Mouse (Mus musculus): ENCODE measurements at regions not wholly inside any gene's neighbourhood (a gene's known extent, or its start where the extent isn't known, plus 50 kb on each side); places are given as distances from the start of the nearest gene placed in this dataset.
A peak's percentile ranks its signal among the peaks of the same experiment; 100 is the strongest.

DNA sequence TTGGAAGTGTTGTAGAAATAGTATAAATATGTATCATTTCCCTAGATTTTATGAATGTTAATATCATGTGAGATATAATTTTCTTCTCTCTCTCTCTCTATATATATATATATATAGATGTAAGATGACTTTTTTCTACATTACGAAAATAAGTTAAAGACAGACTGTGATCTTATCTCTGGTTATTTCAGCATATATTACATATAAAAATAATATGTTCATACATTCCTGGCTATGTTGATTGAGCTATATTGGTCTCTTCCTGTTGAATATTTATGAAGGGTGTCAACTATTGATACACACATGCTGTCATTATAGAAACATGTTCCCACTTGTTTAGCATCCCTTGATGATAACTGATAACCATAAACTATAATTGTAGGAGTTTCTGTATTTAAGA lies 793.2 kb upstream of the Fat3 start:
- no peak overlapping the region for H3K4me3 ChIP-seq (replicated peaks; ENCODE audit: insufficient read depth, low read depth, low read length)
- WGBS: 92% methylated on average over 1 of the region's 1 CpGs
- no peak overlapping the region for H3K27ac ChIP-seq (ENCODE audit: insufficient read depth, low read length)
- H3K27me3 ChIP-seq (ENCODE audit: control insufficient read depth, insufficient read depth, low read length): no peaks in the 10 kb centered on the region
- DNase-seq: no peak
- TF ChIP-seq POLR2A (IDR thresholded peaks at IDR 0.05; ENCODE audit: borderline replicate concordance, insufficient read depth, low read length) (no peak), CTCF (IDR thresholded peaks at IDR 0.05; ENCODE audit: borderline replicate concordance, insufficient read depth, low read depth, low read length) (no peak)
- no peaks in the 10 kb centered on the region for H3K4me1 ChIP-seq (ENCODE audit: control insufficient read depth, insufficient read depth, low read length)

DNA sequence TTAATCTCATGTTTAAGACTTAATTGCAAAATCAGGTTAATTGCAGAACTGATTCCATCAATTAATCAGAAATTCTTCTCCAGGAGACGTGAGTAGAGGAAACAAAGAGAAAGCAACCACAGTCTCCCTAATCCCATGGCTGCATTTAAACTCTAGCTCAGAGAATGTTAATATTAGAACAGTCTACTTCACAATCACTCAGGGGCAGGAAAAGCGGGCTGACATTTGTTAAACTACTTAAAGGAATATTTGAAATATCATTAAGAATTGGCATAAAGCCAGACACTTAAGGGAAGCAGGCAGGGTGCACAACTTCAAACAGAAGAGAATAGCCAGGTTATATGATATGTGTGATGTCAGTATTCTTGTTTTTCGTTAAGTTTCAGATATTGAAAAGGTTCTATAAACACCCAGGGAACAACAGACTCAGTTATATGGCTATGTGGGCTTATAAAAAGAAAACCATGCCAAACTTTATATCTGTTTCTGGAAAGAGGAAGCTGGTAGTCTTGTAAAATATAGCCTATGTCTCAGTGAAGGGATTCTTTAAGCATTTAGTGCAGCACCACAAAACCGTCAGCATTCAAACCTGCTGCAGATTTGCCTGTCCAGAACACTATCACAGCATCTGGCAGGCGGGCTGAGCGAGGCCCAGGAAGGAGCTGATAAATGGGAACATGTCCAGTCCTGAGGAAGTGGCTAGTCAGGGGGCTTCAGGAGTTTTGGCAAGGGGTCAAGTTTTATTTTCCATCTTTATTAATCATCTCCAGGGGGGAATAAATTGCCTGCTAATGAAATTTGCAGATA lies 787.9 kb upstream of the Fat3 start:
- Histone ChIP-seq H3K27ac (ENCODE audit: insufficient read depth, low read length) (no peak overlapping the region), H3K4me1 (ENCODE audit: control insufficient read depth, insufficient read depth, low read length) (no peaks in the 10 kb centered on the region), H3K4me3 (replicated peaks; ENCODE audit: insufficient read depth, low read depth, low read length) (no peak overlapping the region), H3K27me3 (ENCODE audit: control insufficient read depth, insufficient read depth, low read length) (no peaks in the 10 kb centered on the region)
- TF ChIP-seq CTCF (IDR thresholded peaks at IDR 0.05; ENCODE audit: borderline replicate concordance, insufficient read depth, low read depth, low read length) (no peak), POLR2A (IDR thresholded peaks at IDR 0.05; ENCODE audit: borderline replicate concordance, insufficient read depth, low read length) (no peak)
- DNase-seq: no peak
- WGBS: 27% methylated on average over 6 of the region's 6 CpGs

DNA sequence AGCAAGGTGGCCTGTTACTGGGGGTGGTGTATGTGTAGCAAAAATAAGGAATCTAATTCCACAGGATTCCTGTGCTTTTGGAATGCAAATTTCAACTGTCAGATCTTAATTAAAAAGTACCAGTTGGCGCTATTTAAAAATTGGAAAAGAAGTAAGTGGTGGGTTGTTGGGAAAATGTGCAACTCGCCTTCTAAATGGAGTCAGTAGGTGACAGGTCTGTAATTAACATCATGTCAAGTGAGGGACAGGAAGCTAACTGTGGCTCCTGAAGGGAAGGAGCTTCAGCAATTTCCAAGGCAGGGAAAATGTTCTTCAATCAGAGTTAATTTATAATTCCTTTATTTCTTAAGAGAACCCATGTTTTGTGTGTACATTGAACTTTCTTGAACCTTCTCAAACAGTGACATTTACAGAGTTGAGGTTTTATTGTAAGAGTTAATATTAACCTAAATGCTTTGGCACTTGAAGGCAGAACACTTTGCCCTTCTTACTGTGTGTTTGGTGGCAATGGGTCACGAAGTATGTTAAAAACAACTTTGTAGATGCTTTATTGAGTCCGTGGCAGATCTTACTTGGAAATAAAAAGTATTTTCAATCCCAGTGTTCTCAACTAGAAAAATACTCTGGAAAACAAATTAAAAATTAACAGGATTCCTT lies 778.4 kb upstream of the Fat3 start:
- DNase-seq: no peak
- Histone ChIP-seq H3K27ac (ENCODE audit: insufficient read depth, low read length) (no peak overlapping the region), H3K4me3 (replicated peaks; ENCODE audit: insufficient read depth, low read depth, low read length) (no peak overlapping the region), H3K27me3 (ENCODE audit: control insufficient read depth, insufficient read depth, low read length) (no peaks in the 10 kb centered on the region), H3K4me1 (ENCODE audit: control insufficient read depth, insufficient read depth, low read length) (no peaks in the 10 kb centered on the region)
- 67% methylated on average over 4 of the region's 4 CpGs for WGBS
- TF ChIP-seq POLR2A (IDR thresholded peaks at IDR 0.05; ENCODE audit: borderline replicate concordance, insufficient read depth, low read length): no peak
- no peak for TF ChIP-seq CTCF (IDR thresholded peaks at IDR 0.05; ENCODE audit: borderline replicate concordance, insufficient read depth, low read depth, low read length)

DNA sequence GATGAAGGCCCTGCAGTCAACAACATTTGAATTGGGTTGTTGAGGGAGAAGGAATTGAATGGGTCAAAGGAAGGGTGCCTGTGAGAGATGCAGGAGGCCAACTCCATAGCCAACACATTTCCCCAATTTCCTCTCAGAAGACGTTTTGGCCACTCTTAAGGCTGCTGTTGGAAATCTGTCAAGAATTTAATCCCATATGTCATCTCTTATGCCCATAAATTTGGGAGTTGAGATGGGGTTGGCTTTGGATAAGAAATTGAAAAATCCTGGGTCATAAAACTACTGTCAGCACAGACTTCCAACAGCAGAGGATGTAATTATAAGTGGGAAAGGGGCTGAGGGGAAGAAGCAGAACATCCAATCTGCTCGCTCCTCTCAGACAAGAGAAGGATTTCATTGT lies 771.5 kb upstream of the Fat3 start:
- 25% methylated on average over 2 of the region's 2 CpGs for WGBS
- TF ChIP-seq CTCF (IDR thresholded peaks at IDR 0.05; ENCODE audit: borderline replicate concordance, insufficient read depth, low read depth, low read length) (no peak), POLR2A (IDR thresholded peaks at IDR 0.05; ENCODE audit: borderline replicate concordance, insufficient read depth, low read length) (no peak)
- no peak overlapping the region for H3K27ac ChIP-seq (ENCODE audit: insufficient read depth, low read length)
- no peak overlapping the region for H3K4me3 ChIP-seq (replicated peaks; ENCODE audit: insufficient read depth, low read depth, low read length)
- no peak for DNase-seq
- H3K27me3 ChIP-seq (ENCODE audit: control insufficient read depth, insufficient read depth, low read length): no peaks in the 10 kb centered on the region
- no peaks in the 10 kb centered on the region for H3K4me1 ChIP-seq (ENCODE audit: control insufficient read depth, insufficient read depth, low read length)

DNA sequence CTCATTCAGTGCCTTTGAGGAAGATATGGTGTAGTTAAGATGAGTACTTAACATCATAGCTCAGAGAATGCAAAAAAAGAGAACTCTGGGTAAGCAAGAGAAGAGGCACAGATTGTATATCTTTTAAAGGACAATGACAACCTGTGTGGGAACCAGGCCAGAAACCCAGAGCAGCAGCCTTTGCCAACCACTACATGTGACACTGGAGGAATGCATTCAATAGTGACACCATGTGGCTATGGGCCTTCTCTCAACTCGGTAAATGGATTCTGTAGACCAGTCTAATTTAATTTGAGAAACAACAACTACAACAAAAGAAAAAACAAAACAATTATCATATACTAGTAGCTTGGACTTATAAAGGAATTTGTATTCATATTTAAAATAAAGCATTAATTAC lies 768.5 kb upstream of the Fat3 start:
- H3K4me3 ChIP-seq (replicated peaks; ENCODE audit: insufficient read depth, low read depth, low read length): no peak overlapping the region
- 8% methylated on average over 1 of the region's 1 CpGs for whole genome bisulfite sequencing
- H3K4me1 ChIP-seq (ENCODE audit: control insufficient read depth, insufficient read depth, low read length): no peaks in the 10 kb centered on the region
- no peaks in the 10 kb centered on the region for H3K27me3 ChIP-seq (ENCODE audit: control insufficient read depth, insufficient read depth, low read length)
- TF ChIP-seq CTCF (IDR thresholded peaks at IDR 0.05; ENCODE audit: borderline replicate concordance, insufficient read depth, low read depth, low read length) (no peak), POLR2A (IDR thresholded peaks at IDR 0.05; ENCODE audit: borderline replicate concordance, insufficient read depth, low read length) (no peak)
- H3K27ac ChIP-seq (ENCODE audit: insufficient read depth, low read length): no peak overlapping the region
- peak; percentile 4 to 12 for DNase-seq

DNA sequence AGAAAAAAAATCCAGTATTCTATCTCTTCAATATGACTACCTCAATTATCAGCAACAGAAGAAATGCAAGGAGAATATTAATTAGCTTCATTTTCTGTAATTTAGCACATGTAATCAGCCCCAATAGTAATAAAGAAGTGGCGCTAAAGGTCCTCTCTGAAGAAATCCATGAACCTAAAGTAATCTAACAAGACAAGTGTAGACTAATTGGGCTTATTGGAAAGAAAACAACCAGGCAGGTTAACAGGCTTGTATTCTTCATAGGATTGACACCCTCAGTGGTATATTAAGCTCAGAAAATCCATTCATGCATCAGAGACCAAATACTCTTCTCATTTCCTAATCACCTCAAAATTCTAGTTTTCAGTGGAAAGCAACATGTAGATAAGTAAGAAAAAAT lies 756.1 kb upstream of the Fat3 start:
- DNase-seq: no peak
- H3K27ac ChIP-seq (ENCODE audit: insufficient read depth, low read length): no peak overlapping the region
- H3K4me1 ChIP-seq (ENCODE audit: control insufficient read depth, insufficient read depth, low read length): no peaks in the 10 kb centered on the region
- 25% methylated on average over 1 of the region's 1 CpGs for WGBS
- no peaks in the 10 kb centered on the region for H3K27me3 ChIP-seq (ENCODE audit: control insufficient read depth, insufficient read depth, low read length)
- no peak overlapping the region for H3K4me3 ChIP-seq (replicated peaks; ENCODE audit: insufficient read depth, low read depth, low read length)
- TF ChIP-seq CTCF (IDR thresholded peaks at IDR 0.05; ENCODE audit: borderline replicate concordance, insufficient read depth, low read depth, low read length) (no peak), POLR2A (IDR thresholded peaks at IDR 0.05; ENCODE audit: borderline replicate concordance, insufficient read depth, low read length) (no peak)

DNA sequence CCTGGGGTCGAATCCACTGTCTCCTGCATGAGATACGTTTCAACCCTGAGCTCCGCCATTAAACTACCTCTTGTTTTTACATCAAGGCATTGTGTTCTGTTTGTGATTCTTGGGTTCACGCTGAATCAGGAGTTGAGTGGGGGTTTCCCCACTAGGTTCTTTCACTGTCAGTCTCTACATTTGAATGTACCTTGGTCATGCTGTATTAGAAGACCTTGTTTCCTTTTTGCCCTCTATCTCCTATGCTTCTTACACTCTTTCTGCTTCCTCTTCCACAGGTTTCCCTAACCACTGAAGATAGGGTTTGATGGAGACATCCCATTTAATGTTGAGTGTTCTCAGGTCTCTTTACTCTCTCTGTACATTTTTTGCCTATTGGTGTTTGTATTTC lies 726.0 kb upstream of the Fat3 start:
- Histone ChIP-seq H3K27ac (ENCODE audit: insufficient read depth, low read length) (no peak overlapping the region), H3K27me3 (ENCODE audit: control insufficient read depth, insufficient read depth, low read length) (no peaks in the 10 kb centered on the region), H3K4me3 (replicated peaks; ENCODE audit: insufficient read depth, low read depth, low read length) (no peak overlapping the region), H3K4me1 (ENCODE audit: control insufficient read depth, insufficient read depth, low read length) (no peaks in the 10 kb centered on the region)
- no peak for TF ChIP-seq CTCF (IDR thresholded peaks at IDR 0.05; ENCODE audit: borderline replicate concordance, insufficient read depth, low read depth, low read length)
- no peak for TF ChIP-seq POLR2A (IDR thresholded peaks at IDR 0.05; ENCODE audit: borderline replicate concordance, insufficient read depth, low read length)
- DNase-seq: no peak
- WGBS: 81% methylated on average over 4 of the region's 4 CpGs

Measured in cerebellum, adult 2 months (tissue).